Mouse (Mus musculus): ENCODE results near the gene Lemd1. TPM values are rescaled to one million over a fixed set of nuclear protein-coding genes. Genes with fewer than 3 reads are reported as not detected.

Lemd1 gene
- total RNA-seq, 2 experiments from 2014 or later, result not detected

- no peak for ATAC-seq (replicated peaks; ENCODE audit: low FRiP score, poor library complexity, severe bottlenecking)
Measured at GRCm38 (mm10) chr1:132282177-132282536, 90.9 kb downstream of the Lemd1 start.

DNA sequence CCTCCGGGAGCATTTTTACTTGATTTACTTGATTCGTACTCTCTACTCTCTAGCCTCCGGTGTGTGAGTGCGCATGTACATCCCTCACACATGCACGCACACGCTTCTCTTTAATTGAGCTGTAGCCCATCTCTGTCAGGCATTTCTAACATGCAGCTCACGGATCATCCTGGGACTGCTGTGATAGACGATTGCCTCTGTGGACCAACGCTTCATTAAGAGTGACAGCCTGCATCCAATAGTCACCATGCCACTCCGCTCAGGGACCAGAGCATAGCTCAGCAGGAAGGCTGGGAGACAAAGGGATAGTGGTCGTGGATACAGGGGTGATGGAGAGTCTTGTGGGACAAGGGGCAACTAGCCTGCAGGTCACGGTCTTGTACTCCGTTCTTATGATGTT is 91.8 kb downstream of the Lemd1 start:
- no peak for ATAC-seq (replicated peaks; ENCODE audit: low FRiP score, poor library complexity, severe bottlenecking)

GRCm38 (mm10) chr1:132286735-132287134 is 95.5 kb downstream of the Lemd1 start:
- no peak for ATAC-seq (replicated peaks; ENCODE audit: low FRiP score, poor library complexity, severe bottlenecking)

GRCm38 (mm10) chr1:132287445-132287844 is 96.2 kb downstream of the Lemd1 start:
- no peak for ATAC-seq (replicated peaks; ENCODE audit: low FRiP score, poor library complexity, severe bottlenecking)

DNA sequence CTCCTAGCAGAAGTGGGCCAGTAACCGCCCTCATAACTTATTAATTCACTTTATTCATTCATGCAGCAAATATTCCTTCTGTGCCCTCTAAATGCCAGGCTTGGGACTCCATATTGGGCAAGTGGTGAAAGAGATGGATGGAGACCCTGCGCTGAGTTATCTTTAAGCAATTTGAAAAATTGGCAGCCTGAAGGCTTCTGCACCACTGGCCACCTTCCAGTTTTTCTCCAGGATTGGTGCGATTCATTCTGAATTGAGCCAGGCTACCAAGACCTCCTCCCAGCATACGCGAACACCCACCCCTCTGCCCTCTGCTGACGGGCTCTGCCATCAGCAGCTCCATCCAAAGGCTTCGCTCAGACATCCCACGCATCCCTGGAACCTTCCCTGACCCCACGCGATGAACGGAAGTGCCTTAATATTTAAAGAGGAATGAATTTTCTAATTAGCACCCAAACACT is 96.8 kb downstream of the Lemd1 start:
- no peak for ATAC-seq (replicated peaks; ENCODE audit: low FRiP score, poor library complexity, severe bottlenecking)

- no peak for ATAC-seq (replicated peaks; ENCODE audit: low FRiP score, poor library complexity, severe bottlenecking)
Measured at GRCm38 (mm10) chr1:132289965-132290364, 98.7 kb downstream of the Lemd1 start.

GRCm38 (mm10) chr1:132290921-132291675 is 99.9 kb downstream of the Lemd1 start:
- ATAC-seq (replicated peaks; ENCODE audit: low FRiP score, poor library complexity, severe bottlenecking), result no peak

- ATAC-seq (replicated peaks; ENCODE audit: low FRiP score, poor library complexity, severe bottlenecking), result no peak
Measured at GRCm38 (mm10) chr1:132291706-132292105, 100.5 kb downstream of the Lemd1 start.

GRCm38 (mm10) chr1:132292318-132293129 is 101.3 kb downstream of the Lemd1 start:
- no peak for ATAC-seq (replicated peaks; ENCODE audit: low FRiP score, poor library complexity, severe bottlenecking)

DNA sequence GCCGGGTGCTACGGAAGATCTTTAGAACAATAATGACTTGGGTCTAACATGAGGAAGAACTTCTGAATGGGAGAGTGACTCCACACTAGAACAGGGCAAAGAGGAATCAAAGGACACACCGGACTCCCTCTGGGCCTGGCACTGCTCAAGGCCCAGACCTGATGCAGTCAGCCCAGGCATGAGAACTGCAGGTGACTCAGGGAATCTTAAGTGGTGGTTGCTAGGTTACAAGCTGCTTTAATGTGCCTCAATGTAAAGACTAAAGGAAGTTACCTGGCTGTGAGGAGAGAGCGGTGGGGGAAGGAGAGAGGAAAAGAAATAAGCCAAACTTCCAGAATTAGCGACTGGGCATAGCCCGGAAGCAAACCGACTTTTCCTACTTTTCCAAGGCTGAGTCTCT is 104.3 kb downstream of the Lemd1 start:
- 0 out of 2 replicates have a peak, but pooled peaks have one; percentile 13 for ATAC-seq (replicated peaks; ENCODE audit: low FRiP score, poor library complexity, severe bottlenecking)

GRCm38 (mm10) chr1:132296051-132296450 is 104.8 kb downstream of the Lemd1 start:
- ATAC-seq (replicated peaks; ENCODE audit: low FRiP score, poor library complexity, severe bottlenecking), result no peak

- ATAC-seq (replicated peaks; ENCODE audit: low FRiP score, poor library complexity, severe bottlenecking), result no peak
Measured at GRCm38 (mm10) chr1:132298425-132298800, 107.2 kb downstream of the Lemd1 start, which contains the start of gene Klhdc8a. Gene Klhdc8a (plus strand): TSS chr1:132298626.

DNA sequence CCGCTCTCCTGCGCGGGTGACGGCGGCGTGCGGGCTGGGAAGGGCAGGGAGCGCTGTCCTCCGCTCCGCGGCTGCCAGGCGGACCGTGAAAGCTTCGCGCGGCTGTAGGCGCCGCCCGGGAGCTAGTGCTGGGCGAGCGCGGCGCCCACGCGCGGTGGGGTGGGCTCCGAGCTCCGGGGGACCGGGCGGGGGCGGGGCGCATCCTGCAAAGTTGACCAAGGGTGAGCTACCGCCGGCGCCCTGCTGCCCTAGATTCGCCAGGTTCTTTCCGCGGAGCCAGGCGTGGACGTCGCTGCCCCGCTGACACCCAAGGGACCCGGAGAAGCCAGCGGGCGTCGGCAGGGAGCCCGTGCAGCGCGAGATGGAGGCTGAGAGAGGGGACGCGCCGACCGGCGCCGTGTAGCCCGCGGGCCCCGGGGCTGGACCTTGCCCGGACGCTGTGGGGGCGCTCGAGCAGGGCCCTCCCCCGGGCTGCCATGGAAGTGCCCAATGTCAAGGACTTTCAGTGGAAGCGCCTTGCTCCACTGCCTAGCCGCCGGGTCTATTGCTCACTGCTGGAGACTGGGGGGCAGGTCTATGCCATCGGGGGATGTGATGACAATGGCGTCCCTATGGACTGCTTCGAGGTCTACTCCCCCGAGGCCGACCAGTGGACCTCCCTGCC is 107.7 kb downstream of the Lemd1 start:
- no peak for ATAC-seq (replicated peaks; ENCODE audit: low FRiP score, poor library complexity, severe bottlenecking)

- ATAC-seq (replicated peaks; ENCODE audit: low FRiP score, poor library complexity, severe bottlenecking), result no peak
Measured at GRCm38 (mm10) chr1:132299744-132300143, 108.5 kb downstream of the Lemd1 start.

DNA sequence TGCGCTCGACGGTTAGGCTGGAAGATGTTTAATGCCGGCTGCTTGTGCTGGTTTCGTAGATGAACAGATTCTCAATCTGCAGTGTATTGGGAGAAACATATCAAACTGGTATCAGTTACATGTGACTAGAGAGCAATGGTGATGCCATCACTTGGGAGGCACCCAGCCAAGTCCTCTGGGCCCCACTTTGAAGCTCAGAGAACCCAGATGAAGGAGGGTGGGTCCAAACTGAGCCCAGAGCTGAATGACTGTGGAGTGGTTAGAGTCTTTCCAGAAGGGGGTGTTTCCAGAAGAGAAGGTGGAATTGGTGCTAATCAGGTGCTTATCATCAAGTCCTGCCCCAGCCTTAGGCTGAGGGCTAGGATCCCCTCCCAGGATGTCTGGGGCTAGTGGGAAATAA is 110.0 kb downstream of the Lemd1 start:
- no peak for ATAC-seq (replicated peaks; ENCODE audit: low FRiP score, poor library complexity, severe bottlenecking)

GRCm38 (mm10) chr1:132302341-132302866 is 111.2 kb downstream of the Lemd1 start:
- no peak for ATAC-seq (replicated peaks; ENCODE audit: low FRiP score, poor library complexity, severe bottlenecking)

GRCm38 (mm10) chr1:132304618-132305214 is 113.5 kb downstream of the Lemd1 start:
- no peak for ATAC-seq (replicated peaks; ENCODE audit: low FRiP score, poor library complexity, severe bottlenecking)

DNA sequence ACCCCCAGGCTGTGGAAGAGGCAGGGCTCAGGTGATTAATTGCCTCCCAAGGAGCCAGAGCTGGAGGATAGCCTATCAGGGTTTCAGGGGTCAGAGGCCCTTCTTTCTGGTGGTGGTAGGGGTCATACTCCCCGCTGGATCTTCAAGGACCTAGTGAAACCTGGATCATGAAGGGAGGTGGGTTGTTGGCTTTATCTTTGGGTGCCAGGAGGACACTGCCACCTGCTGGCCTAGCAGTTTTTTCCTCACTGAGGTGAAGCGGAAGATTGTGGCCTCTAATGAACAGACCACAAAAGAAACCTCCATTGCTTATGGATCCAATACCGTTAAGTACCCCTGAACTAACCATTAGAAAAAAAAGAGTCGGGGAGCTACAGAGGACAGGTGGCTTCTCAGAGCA is 114.9 kb downstream of the Lemd1 start:
- ATAC-seq (replicated peaks; ENCODE audit: low FRiP score, poor library complexity, severe bottlenecking), result 0 out of 2 replicates have a peak, but pooled peaks have one; percentile 36

GRCm38 (mm10) chr1:132306808-132307207 is 115.6 kb downstream of the Lemd1 start:
- ATAC-seq (replicated peaks; ENCODE audit: low FRiP score, poor library complexity, severe bottlenecking), result no peak

DNA sequence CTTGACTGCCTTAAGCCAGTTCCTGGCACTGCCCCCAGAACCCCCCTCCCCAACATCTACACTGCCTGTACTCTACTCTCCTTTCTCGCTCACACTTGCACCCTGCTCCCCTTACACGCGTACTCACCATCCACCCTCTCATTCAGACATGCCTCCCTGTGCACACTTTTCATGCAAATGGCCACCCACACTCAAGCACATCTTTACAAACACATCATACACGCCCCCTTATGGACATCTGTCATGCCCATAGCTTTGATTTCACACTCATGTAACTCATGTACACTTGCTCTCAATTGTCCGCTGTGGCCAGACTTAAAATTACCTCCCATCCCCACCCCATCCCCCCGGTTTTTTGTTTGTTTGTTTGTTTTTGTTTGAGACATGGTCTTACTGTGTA is 116.7 kb downstream of the Lemd1 start:
- no peak for ATAC-seq (replicated peaks; ENCODE audit: low FRiP score, poor library complexity, severe bottlenecking)
